Mouse (Mus musculus) forelimb bud, embryonic 11.5 days (tissue): ENCODE results near the gene Rpl12.

Source experiments
- DNase-seq: peaks from one replicate; pipeline ENCODE4 v3.0.0-alpha.2; 2012; ENCODE audit warnings: low read depth, low spot score

The Rpl12 gene

DNA sequence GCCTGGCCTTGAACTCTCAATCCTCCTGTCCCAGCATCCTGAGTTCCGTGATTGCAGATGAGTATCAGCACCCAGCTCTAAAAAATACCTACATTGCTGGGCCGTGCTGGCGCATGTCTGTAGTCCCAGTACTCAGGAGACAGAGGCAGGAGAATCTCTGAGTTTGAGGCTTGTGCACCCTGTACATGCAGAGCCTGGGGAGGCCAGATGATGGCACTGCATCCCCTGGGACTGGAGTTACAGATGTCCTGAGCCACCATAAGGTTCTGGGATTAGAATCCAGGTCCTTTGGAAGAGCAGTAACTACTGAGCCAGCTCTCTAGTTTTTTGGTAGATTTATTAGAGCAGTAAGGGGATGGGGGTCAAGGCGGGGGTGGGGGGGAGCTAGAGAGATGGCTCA is 20.9 kb upstream of the Rpl12 start:
- DNase-seq, result no peak

GRCm38 (mm10) chr2:32947454-32947853 is 13.9 kb upstream of the Rpl12 start:
- DNase-seq, result no peak

- no peak for DNase-seq
These were observed 6.8 kb upstream of the Rpl12 start for GRCm38 (mm10) chr2:32954581-32954980.

DNA sequence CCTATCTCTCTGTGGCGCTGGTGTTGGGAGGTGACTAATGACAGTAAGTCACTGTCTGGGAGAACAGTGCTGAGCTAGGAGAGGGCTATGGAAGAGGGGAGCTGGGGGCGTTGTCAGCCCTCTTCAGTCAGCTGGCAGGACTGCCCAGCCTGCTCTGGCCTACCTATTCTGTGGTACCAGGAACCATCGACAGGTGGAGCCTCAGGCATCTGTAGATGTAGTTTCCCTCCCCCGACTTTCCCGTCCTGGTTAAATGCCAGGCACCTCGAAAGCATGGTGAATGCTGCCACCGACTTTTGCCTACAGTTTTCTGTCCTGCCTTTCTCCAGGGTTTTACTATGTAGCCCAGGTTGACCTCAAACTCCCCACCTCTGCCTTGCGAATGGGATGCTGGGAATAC is 4.0 kb upstream of the Rpl12 start:
- no peak for DNase-seq

- no peak for DNase-seq
These were observed 1.1 kb upstream of the Rpl12 start for GRCm38 (mm10) chr2:32960273-32960672.

DNA sequence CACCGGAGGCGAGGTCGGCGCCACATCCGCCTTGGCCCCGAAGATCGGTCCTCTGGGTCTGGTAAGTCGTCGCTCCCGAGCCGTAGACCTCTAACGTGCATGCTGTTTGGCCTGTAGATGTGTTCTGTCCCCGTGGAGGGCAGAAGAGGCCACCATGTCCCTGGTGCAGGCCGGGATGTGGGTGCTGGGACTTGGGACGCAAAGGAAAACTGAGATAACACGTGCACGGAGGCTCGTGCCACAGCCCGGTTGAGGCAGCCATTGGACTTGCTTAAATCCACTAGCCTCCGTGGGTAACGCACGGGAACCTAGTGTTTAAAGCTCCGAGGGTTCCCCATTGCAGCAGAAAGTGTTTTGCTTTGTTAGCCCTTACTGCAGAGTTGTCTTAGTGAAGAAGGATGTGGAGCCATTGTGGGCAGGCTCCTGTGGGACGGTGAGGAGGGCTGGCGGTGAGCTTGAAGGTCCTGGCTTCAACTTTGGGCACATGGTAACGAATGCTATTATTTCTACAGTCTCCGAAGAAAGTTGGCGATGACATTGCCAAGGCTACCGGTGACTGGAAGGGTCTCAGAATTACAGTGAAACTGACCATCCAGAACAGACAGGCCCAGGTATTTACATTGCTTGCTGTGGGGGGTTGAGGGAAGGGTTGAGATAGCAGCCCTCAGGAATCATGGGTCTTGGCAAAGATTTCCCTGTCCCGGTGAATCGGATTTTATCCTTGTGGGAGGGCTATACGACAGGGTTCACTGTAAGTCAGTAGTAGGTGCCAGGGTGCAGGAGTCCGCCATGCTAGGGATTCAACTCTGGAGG is 909 bp downstream of the Rpl12 start:
- no peak for DNase-seq

- DNase-seq, result no peak
These were observed 1.5 kb downstream of the Rpl12 start for GRCm38 (mm10) chr2:32962875-32963220.

GRCm38 (mm10) chr2:32963544-32963943 is 2.2 kb downstream of the Rpl12 start:
- DNase-seq, result no peak

DNA sequence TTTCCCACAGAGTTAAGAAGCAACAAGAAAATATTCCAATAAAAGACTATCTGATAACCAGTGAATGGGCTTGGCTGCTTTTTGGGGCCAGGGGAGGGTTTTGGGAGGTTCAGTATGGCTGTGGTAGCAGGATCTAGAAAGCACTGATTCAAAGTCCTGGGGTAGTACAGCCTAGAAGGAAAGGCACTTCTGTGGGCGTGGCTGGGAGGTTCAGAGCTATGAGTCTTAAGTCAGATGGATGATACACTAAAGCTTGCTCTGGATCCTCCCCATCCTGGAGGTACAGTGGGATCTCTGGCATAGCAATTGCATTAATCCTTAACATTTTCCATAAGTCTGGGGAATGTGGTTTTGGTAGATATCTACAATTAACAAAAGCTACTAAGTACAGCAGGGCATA is 2.6 kb downstream of the Rpl12 start:
- DNase-seq, result no peak

- no peak for DNase-seq
These were observed 3.5 kb downstream of the Rpl12 start for GRCm38 (mm10) chr2:32964659-32965457.

- no peak for DNase-seq
These were observed 4.3 kb downstream of the Rpl12 start for GRCm38 (mm10) chr2:32965511-32966183.

DNA sequence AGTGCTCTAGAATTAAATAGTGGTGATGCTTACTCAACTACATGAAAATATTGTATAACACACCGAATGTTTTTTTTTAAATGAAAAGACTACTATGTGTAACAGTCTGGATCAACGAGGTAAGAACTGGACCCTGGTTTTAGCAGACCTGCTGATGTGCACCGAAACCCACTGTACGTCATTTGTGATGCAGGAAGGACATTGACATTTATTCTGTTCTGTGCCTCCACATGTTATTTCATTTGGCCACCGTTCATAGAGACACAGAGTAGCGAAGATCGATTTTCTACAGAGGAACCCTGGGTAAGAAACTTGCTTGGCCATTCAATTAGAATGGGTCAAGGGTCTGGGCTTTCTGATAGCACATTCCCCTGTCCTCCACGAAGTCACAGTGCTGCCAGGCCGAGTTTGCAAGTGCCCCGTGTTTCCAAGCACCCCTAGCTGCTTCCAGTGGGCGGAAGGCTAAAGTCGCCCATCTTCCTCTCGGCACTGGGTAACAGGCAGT is 4.9 kb downstream of the Rpl12 start:
- DNase-seq, result no peak

DNA sequence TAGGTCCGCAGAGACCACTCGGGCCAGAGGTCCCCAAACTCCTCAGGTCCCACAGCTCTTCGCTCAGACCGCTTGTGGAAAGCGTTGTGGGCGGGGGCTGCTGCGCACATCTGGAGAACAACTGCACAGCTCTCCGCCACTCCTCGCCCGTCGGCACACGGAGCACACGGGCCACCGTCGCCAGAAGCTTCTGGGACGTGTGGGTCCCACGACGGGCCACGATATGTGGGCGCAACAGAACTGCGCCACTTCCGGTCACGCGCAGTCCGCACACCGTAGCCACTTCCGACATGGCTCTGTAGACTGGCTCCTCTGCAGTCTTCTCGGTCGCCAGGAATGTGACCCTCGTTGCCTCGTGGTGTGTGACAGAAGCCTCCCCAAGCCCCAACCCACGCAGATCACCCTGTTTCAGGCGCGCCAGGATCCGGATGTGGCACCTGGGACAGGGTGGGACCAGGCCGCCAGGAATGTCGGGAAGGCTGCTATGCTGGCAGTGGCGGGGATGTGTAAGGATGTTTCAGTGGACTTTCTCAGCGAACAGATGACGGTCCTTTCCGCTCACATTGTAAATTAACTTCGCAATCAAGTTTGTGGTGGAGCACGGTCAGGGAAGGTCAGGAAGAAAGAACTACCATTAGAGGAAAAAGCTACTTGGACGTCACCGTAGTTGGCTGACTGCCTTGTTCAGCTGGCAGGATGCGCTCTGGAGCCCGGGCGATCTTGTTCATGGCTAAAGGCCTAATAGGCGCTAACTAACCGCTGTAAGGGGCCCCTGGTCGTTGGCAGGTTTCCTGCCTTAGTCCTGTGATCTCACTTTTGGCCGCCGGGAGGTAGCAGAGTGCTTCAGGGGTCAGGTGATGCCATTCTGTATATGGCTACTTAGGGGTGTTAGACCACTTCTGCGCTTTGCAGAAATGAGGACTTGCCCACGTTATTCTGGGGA is 5.6 kb downstream of the Rpl12 start:
- DNase-seq, result peak; percentile 85

- no peak for DNase-seq
These were observed 6.8 kb downstream of the Rpl12 start for GRCm38 (mm10) chr2:32968024-32968614.

- DNase-seq, result no peak
These were observed 8.0 kb downstream of the Rpl12 start for GRCm38 (mm10) chr2:32969326-32969725.

DNA sequence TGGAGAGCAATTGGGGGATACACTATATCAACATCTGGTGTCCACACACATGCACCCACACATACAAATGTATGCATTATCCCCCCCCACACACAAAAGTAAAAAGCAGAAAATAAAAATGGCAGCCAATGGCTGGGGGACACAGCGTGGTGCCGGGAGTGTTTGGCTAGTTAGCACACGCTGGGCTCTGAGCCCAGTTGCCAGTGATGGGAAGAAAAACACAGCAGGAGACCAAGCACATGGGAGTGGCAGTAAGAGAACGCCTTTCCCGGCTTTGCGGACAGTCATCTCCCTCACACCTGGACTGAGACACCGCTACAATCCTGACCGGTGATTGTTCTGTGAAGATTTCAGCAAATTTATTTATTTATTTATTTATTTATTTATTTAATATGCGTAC is 9.9 kb downstream of the Rpl12 start:
- no peak for DNase-seq

GRCm38 (mm10) chr2:32974216-32974615 is 12.9 kb downstream of the Rpl12 start:
- no peak for DNase-seq

GRCm38 (mm10) chr2:32977114-32977513 is 15.8 kb downstream of the Rpl12 start:
- DNase-seq, result no peak

DNA sequence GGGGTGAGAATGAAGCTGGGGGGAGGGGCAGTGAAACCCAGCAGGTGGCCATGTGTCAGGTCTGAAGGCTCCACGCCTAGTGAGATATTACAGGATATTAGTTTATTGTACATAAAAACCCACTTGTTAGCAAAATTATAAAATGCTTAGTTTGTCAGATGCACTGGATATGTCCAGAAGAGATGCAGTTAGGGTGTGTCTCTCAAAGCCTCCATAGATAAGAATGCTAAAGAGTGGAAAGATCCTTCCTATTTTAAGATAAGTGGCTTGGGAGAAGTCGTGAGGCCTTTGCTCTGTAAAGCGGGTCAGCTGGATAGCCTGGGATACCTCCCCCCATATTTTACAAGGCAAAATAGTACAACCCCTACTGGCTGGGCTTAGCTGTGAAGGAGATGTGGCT is 17.3 kb downstream of the Rpl12 start:
- no peak for DNase-seq

GRCm38 (mm10) chr2:32979675-32980074 is 18.3 kb downstream of the Rpl12 start:
- DNase-seq, result no peak

- DNase-seq, result no peak
These were observed 19.9 kb downstream of the Rpl12 start for GRCm38 (mm10) chr2:32981281-32981680.
